Mouse (Mus musculus): ENCODE data around the gene Atp2b1. TPM values are rescaled to one million over a fixed set of nuclear protein-coding genes. Genes with fewer than 3 reads are reported as not detected.

The Atp2b1 gene
- total and polyA plus RNA-seq, 2 experiments from 2014 or later: 203 to 319 TPM

- TF ChIP-seq CTCF (IDR thresholded peaks at IDR 0.05; ENCODE audit: low read depth): no peak
- no peaks in the 10 kb centered on the region for H3K27me3 ChIP-seq (ENCODE audit: insufficient read depth, low read length)
- no peak overlapping the region for H3K9ac ChIP-seq
- no peaks in the 10 kb centered on the region for H3K9me3 ChIP-seq (ENCODE audit: low read length)
- DNase-seq: no peak
- no peak overlapping the region for H3K4me2 ChIP-seq (ENCODE audit: low read depth)
- 0 out of 2 replicates have a peak, but pooled peaks cover 6% of the 10 kb centered on the region for H3K36me3 ChIP-seq (ENCODE audit: insufficient read depth)
- no peaks in the 10 kb centered on the region for H3K4me1 ChIP-seq (ENCODE audit: insufficient read depth)
- WGBS: 92% methylated on average over 3 of the region's 3 CpGs
- no peak for ATAC-seq
- no peak overlapping the region for H3K4me3 ChIP-seq (ENCODE audit: low read depth, low read length)
- H3K27ac ChIP-seq (ENCODE audit: low read depth, low read length): no peak overlapping the region
These were observed 60.4 kb downstream of the Atp2b1 start for GRCm38 (mm10) chr10:98974645-98975044.

DNA sequence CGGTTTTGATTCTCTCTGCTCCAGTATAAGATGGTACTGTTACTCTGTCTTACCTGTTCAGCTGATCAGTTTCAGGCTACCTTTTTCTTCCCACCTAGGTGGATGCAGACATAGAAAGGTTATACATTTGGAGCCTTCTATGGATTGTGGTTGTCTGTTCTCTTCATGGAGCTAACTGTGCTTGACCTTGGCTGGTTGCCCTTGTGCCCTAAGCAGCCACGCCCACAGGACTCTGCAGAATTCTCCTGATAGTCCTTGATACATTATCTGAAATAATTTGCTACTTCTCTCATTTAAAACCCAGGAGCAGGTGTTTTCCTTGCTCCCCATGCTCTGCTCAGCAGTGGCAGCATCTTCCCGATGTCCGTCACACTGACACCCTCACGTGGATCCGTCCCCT, 61.4 kb downstream of the Atp2b1 start:
- 82% methylated on average over 6 of the region's 6 CpGs for WGBS
- ATAC-seq: no peak

GRCm38 (mm10) chr10:98976877-98977494, 62.8 kb downstream of the Atp2b1 start:
- Histone ChIP-seq H3K4me1 (ENCODE audit: insufficient read depth) (no peaks in the 10 kb centered on the region), H3K27me3 (ENCODE audit: insufficient read depth, low read length) (no peaks in the 10 kb centered on the region), H3K4me2 (ENCODE audit: low read depth) (no peak overlapping the region), H3K36me3 (ENCODE audit: insufficient read depth) (peaks cover 6% of the 10 kb centered on the region; the same call in 1 of the 2 replicates), H3K27ac (ENCODE audit: low read depth, low read length) (no peak overlapping the region), H3K9ac (no peak overlapping the region), H3K9me3 (ENCODE audit: low read length) (no peaks in the 10 kb centered on the region), H3K4me3 (ENCODE audit: low read depth, low read length) (no peak overlapping the region)
- no peak for TF ChIP-seq CTCF (IDR thresholded peaks at IDR 0.05; ENCODE audit: low read depth)
- ATAC-seq (no peak), DNase-seq (no peak)
- WGBS: 46% methylated on average over 6 of the region's 6 CpGs

More for the DNA sequence above, 61.4 kb downstream of the Atp2b1 start:
- Histone ChIP-seq H3K36me3 (ENCODE audit: insufficient read depth) (peaks cover 9% of the 10 kb centered on the region; the same call in 1 of the 2 replicates), H3K27ac (ENCODE audit: low read depth, low read length) (no peak overlapping the region), H3K9me3 (ENCODE audit: low read length) (no peaks in the 10 kb centered on the region), H3K9ac (no peak overlapping the region), H3K4me2 (ENCODE audit: low read depth) (no peak overlapping the region), H3K27me3 (ENCODE audit: insufficient read depth, low read length) (no peaks in the 10 kb centered on the region), H3K4me1 (ENCODE audit: insufficient read depth) (no peaks in the 10 kb centered on the region), H3K4me3 (ENCODE audit: low read depth, low read length) (no peak overlapping the region)
- TF ChIP-seq CTCF (IDR thresholded peaks at IDR 0.05; ENCODE audit: low read depth): no peak
- no peak for DNase-seq

- H3K9ac ChIP-seq: no peak overlapping the region
- H3K4me2 ChIP-seq (ENCODE audit: low read depth): no peak overlapping the region
- no peak for ATAC-seq
- no peaks in the 10 kb centered on the region for H3K9me3 ChIP-seq (ENCODE audit: low read length)
- H3K27me3 ChIP-seq (ENCODE audit: insufficient read depth, low read length): no peaks in the 10 kb centered on the region
- DNase-seq: no peak
- H3K4me3 ChIP-seq (ENCODE audit: low read depth, low read length): no peak overlapping the region
- TF ChIP-seq CTCF (IDR thresholded peaks at IDR 0.05; ENCODE audit: low read depth): no peak
- H3K27ac ChIP-seq (ENCODE audit: low read depth, low read length): no peak overlapping the region
- WGBS: 72% methylated on average over 6 of the region's 6 CpGs
- peaks cover 3% of the 10 kb centered on the region; the same call in 1 of the 2 replicates for H3K36me3 ChIP-seq (ENCODE audit: insufficient read depth)
- no peaks in the 10 kb centered on the region for H3K4me1 ChIP-seq (ENCODE audit: insufficient read depth)
These were observed 64.6 kb downstream of the Atp2b1 start for GRCm38 (mm10) chr10:98978766-98979165.

DNA sequence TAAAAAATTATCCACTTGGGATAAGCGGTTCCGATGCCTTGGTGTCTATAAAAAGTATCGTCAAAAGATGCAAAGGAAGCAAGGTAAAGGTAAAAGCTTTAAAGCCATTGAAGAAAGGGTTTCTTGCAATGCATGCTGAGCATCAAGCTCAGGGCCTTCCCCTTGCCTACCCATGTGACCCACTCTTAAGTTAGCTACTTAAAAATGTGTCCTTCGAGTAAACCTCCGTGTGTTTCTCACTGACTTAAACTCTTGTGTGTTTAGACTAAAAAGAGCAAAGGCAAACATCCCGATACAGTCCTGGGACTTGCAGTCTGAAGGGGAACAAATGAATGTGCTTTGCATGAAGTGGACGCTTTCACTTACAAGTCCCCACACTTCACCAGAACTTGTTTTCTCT, 65.1 kb downstream of the Atp2b1 start:
- H3K36me3 ChIP-seq (ENCODE audit: insufficient read depth): peaks cover 3% of the 10 kb centered on the region; the same call in 1 of the 2 replicates
- H3K4me3 ChIP-seq (ENCODE audit: low read depth, low read length): no peak overlapping the region
- no peak for TF ChIP-seq CTCF (IDR thresholded peaks at IDR 0.05; ENCODE audit: low read depth)
- no peak overlapping the region for H3K9ac ChIP-seq
- no peak overlapping the region; the same call in 1 of the 2 replicates for H3K27ac ChIP-seq (ENCODE audit: low read depth, low read length)
- H3K27me3 ChIP-seq (ENCODE audit: insufficient read depth, low read length): no peaks in the 10 kb centered on the region
- H3K4me2 ChIP-seq (ENCODE audit: low read depth): no peak overlapping the region
- DNase-seq (no peak), ATAC-seq (no peak)
- no peaks in the 10 kb centered on the region for H3K4me1 ChIP-seq (ENCODE audit: insufficient read depth)
- H3K9me3 ChIP-seq (ENCODE audit: low read length): no peaks in the 10 kb centered on the region
- 80% methylated on average over 7 of the region's 7 CpGs for WGBS

- no peak for TF ChIP-seq CTCF (IDR thresholded peaks at IDR 0.05; ENCODE audit: low read depth)
- DNase-seq (no peak), ATAC-seq (no peak)
- Histone ChIP-seq H3K4me2 (ENCODE audit: low read depth) (no peak overlapping the region), H3K27ac (ENCODE audit: low read depth, low read length) (no peak overlapping the region), H3K4me1 (ENCODE audit: insufficient read depth) (no peaks in the 10 kb centered on the region), H3K9ac (no peak overlapping the region), H3K36me3 (ENCODE audit: insufficient read depth) (peaks cover 3% of the 10 kb centered on the region; the same call in 1 of the 2 replicates), H3K9me3 (ENCODE audit: low read length) (no peaks in the 10 kb centered on the region), H3K4me3 (ENCODE audit: low read depth, low read length) (no peak overlapping the region), H3K27me3 (ENCODE audit: insufficient read depth, low read length) (no peaks in the 10 kb centered on the region)
- 81% methylated on average over 8 of the region's 8 CpGs for WGBS
These were observed 65.7 kb downstream of the Atp2b1 start for GRCm38 (mm10) chr10:98979951-98980350.

DNA sequence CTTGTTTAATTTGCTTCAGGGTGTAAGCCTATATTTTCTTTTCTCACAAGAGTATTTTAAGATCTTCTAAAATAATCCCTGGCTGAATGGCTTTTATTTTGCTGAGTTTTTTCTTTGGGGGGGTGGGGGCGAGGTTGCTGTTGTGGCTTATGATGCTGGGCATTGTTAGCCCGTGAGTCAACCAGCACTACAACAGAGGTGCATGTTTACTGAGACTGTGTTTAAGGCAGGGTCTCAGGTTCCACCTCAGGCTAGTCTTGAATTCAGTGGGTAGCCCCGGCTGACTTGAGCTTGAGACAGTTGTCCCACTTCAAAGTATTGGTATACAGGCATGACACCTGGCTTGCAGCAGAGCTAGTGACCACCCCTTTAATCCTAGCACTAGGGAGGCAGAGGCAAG, 77.8 kb downstream of the Atp2b1 start:
- Histone ChIP-seq H3K27ac (ENCODE audit: low read depth, low read length) (no peak overlapping the region), H3K4me2 (ENCODE audit: low read depth) (no peak overlapping the region), H3K9ac (no peak overlapping the region), H3K4me3 (ENCODE audit: low read depth, low read length) (no peak overlapping the region), H3K36me3 (ENCODE audit: insufficient read depth) (peaks cover 34% of the 10 kb centered on the region), H3K4me1 (ENCODE audit: insufficient read depth) (no peaks in the 10 kb centered on the region), H3K27me3 (ENCODE audit: insufficient read depth, low read length) (no peaks in the 10 kb centered on the region), H3K9me3 (ENCODE audit: low read length) (no peaks in the 10 kb centered on the region)
- no peak for TF ChIP-seq CTCF (IDR thresholded peaks at IDR 0.05; ENCODE audit: low read depth)
- 87% methylated on average over 3 of the region's 3 CpGs for WGBS
- DNase-seq (no peak), ATAC-seq (no peak)

Data from forebrain, postnatal 0 days (tissue).